Mouse (Mus musculus) mouse trophoblast stem cell (cell line): ENCODE results near the gene Hist1h2ab.
"Not testable (repeated sequence)": the region's sequence is repeated elsewhere in the genome, so short reads cannot be mapped to it uniquely, and the experiment has no call there.

Experiments used
- in situ Hi-C, 2 experiments: fragments of 300-500 bp; cut with MseI, MboI; formaldehyde crosslinking; loops; 2 replicates in 1 of 2; 3 replicates in 1 of 2; pipeline ENCODE4 v1.15.1; 2025

Gene Hist1h2ab

GRCm38 (mm10) chr13:23769613-23770012 is 18.7 kb downstream of the Hist1h2ab start, which contains the start of gene Trim38:
Gene Trim38, plus strand, starts transcription at chr13:23769913.
- in situ Hi-C loops = not testable (repeated sequence)

DNA sequence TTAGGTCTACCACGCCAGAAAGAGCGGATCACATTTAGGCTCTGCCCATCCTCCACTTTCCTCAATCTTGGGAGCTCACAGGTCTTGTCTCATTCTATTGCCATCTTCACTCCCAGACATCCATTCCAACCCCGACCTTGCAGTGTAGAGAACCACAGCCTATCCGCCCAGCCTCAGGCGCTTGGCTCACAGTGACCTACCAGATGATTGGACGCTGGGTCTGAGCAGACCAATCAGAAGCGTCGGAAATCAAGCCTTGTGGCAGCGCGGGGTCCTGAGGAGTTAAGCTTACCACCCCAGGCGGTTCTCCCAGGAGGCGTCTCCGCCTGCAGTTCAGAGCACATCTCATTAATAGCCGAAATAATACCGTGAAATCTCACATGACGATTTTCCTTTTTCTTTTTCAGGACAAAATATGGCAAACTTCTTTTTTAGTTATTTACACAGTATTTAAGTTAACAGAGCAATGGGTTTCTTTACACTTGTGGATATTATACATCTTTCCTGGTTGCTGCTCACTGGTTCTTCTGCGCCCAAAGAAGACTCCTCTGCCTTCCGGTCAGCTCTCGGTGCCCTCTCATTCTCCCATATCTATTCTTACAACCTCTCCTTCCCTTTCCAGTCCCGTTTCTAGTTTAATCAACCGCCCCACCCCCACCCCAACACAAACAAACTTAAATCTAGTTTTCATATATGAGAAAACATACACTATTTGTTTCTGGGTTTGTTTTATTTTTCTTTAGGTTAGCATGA is 21.8 kb downstream of the Hist1h2ab start:
- in situ Hi-C loops = no loop called here

DNA sequence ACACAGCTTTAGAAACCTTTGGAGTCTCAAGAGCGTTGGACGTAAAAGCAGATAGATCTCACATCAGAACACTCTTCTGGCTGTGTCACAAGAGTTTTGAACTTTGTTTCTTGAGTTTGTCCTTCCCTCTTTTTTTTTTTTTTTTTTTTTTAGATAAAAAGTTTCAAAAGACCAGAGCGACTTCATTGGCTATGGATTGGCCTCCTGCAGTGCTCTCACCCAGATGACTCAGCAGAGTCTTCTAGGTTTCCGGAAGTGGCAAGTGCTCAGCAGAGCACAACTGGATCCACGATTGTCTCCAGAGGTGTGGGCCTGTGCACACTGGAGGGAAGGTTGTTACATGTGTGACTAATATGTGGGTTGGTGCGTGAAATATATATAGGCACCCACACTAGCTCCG is 27.4 kb downstream of the Hist1h2ab start:
- in situ Hi-C loops = loop anchor here in 1 of 2 experiments (25.0 kb wide), 1 partner anchor 509 kb away; the partner anchor contains the start of gene Carmil1

DNA sequence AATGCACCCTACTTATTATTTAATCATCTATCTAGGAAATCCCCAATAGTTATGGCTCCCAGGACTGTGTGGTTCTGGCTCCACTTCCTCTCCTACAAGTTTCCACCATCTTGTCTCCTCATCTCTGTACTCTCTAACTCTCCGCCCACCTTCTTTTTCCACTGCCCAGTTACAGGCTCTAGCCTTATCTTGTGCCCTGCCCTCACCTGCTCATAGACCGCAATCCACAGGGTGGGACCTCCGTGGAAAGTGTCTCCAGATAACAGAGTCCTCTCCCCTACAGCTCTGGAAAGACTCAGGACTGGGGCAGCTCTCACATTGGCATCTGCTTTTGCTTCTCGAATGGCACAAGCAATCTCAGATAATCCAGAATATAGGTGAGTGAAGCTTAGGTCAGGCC is 28.1 kb downstream of the Hist1h2ab start:
- in situ Hi-C loops = loop anchor here in 1 of 2 experiments (25.0 kb wide), 1 partner anchor 508 kb away; the partner anchor contains the start of gene Carmil1

- in situ Hi-C loops = loop anchor here in 1 of 2 experiments (10.0 to 25.0 kb wide), 2 partner anchors 92 to 495 kb away; partner anchors contain the start of gene Carmil1
Observed at GRCm38 (mm10) chr13:23792520-23792919, 41.6 kb downstream of the Hist1h2ab start.

DNA sequence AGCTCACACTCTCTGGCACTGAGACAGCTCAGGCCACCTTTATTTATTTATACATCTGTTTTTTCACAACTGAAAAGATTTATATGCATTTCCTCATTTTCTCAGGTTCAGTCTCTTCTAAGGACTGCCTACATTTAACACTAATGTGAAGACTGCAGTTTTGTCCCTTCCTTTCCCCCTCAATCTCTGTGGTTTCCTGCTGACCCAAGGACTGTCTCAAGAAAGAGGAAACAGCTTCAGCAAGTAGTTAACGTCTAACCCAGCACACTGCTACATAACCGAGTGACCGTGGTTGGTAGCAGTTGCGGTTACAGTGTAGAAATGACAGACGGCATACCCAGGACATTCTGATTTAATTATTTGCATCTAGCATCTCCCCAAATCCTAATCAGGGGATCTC is 48.5 kb downstream of the Hist1h2ab start:
- in situ Hi-C loops = loop anchor here in 1 of 2 experiments (10.0 to 25.0 kb wide), 2 partner anchors 85 to 488 kb away; partner anchors contain the start of gene Carmil1
